Mouse (Mus musculus) left cerebral cortex, adult 2 months (tissue): ENCODE measurements around the gene Ap4b1. TPM values are rescaled to one million over a fixed set of nuclear protein-coding genes. Genes with fewer than 3 reads are reported as not detected.

ENCODE experiments used
- DNase-seq, 2 experiments: peaks; one replicate each; pipeline ENCODE4 v3.0.0; 2021 to 2022; ENCODE audit warnings: low spot score in 2 of 2, mixed read lengths in 1 of 2; ENCODE audit errors: extremely low spot score in 1 of 2
- H3K27ac ChIP-seq: fragments of 200-600 bp; 2 replicates; pipeline ENCODE4 v1.8.1; 2022
- H3K4me3 ChIP-seq: fragments of 200-600 bp; 2 replicates; pipeline ENCODE4 v1.8.1; 2022
- CTCF ChIP-seq: fragments of 200-600 bp; IDR thresholded peaks from 2 replicates; pipeline ENCODE4 v1.8.1; 2022; ENCODE audit warnings: antibody characterized with exemption, mild to moderate bottlenecking, moderate library complexity
- intact Hi-C: fragments of 180-260 bp; cut with DNase I; formaldehyde crosslinking; loops from one replicate; pipeline ENCODE4 v1.15.1; 2025
- long read RNA-seq, 2 experiments: library from polyadenylated mRNA; stranded (forward); transcript quantifications; one replicate each; pipeline ENCODE4 v2.0.0; 2021; ENCODE audit warnings: borderline mapping rate in 2 of 2
- total RNA-seq, 2 experiments: library from RNA; stranded (reverse); gene quantifications; 2 replicates each; pipeline ENCODE4 v1.2.3; 2021

Gene Ap4b1
- total RNA-seq = 10 to 100 TPM; 14.8 to 15.8 TPM
- long read RNA-seq, experiment 1, transcript Ap4b1-201 (10 exons, 2,799 nt) = major isoform, 14 of 15 reads
- long read RNA-seq, experiment 1, partial matches to known transcripts = 0 of 15 reads
- long read RNA-seq, experiment 1, other reads (novel, unspliced or antisense) = 0 of 15 reads
- long read RNA-seq, experiment 2, transcript Ap4b1-201 (10 exons, 2,799 nt) = major isoform, 7 of 9 reads
- long read RNA-seq, experiment 2, partial matches to known transcripts = 1 of 9 reads
- long read RNA-seq, experiment 2, other reads (novel, unspliced or antisense) = 1 of 9 reads

- TF ChIP-seq CTCF = no peak
- DNase-seq = peak; percentile 87 to 90
- Histone ChIP-seq H3K4me3 (peak within 1 kb of the TSS; percentile 77), H3K27ac (peak within 1 kb of the TSS; percentile 88)
- intact Hi-C loops = loop anchor here (1.0 to 5.0 kb wide), 4 partner anchors 18 to 158 kb away; partner anchors contain the start of genes Hipk1, Phtf1 and Rsbn1
Observed at GRCm38 (mm10) chr3:103808891-103809798, at the start of gene Ap4b1, which contains the start of the genes Dclre1b and Gm43064. Gene Ap4b1, plus strand, starts transcription at chr3:103809520. Gene Dclre1b, minus strand, starts transcription at chr3:103809444. Gene Gm43064, plus strand, starts transcription at chr3:103809573.

DNA sequence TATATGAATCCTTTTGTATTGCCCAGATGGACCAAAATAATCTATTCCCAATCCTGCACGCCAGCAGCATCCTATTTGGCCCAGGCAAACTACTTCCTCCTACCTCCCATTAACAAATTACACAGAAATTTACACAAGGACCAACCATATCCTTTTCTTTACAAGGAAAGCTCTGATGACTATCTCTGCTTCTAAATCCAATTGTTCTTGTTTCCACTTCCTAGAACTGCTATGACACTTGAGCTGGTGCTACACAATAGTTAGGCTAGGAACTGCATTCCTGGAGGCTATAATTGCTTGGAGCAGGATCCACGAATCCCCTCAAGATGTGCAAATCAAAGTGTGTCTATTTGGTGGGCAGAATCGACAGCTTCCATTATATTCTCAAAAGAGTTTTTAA, 42.5 kb upstream of the Ap4b1 start:
- no peak overlapping the region for H3K4me3 ChIP-seq
- H3K27ac ChIP-seq = no peak overlapping the region
- DNase-seq = no peak
- intact Hi-C loops = no loop called here
- TF ChIP-seq CTCF = no peak

DNA sequence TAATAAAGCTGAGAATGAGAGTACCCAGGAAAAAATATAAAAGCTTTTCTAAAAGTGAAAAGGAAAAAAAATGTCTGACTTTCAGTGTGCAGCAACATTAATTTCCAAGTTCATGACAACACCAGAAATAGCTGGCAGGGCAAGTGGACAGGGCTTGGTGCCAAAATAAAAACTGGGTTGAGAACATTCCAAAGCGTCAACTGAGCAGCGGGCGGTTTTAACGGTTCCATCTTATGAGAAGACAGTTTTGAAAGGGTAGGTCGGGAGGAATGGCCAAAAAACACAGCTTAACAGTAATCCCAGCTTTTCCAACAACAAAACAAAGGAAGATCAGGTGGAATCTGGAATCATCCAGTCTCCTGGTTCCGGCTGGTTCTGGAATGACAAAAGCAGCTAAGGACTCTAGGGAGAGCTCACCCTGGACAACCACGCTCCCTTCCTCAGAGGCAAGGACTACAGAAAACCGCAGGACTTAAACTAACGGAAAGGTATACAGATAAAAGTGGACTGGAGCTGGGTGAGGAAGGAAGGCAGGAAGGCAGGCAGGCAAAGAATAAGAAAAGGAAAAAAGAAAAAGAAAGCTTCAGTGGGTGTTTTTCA, 37.7 kb upstream of the Ap4b1 start:
- Histone ChIP-seq H3K27ac (peak overlapping the region; percentile 2; the same call in 1 of the 2 replicates), H3K4me3 (no peak overlapping the region)
- intact Hi-C loops = no loop called here
- no peak for DNase-seq
- no peak for TF ChIP-seq CTCF

GRCm38 (mm10) chr3:103772846-103773245, 36.5 kb upstream of the Ap4b1 start:
- DNase-seq = no peak
- intact Hi-C loops = no loop called here
- TF ChIP-seq CTCF = no peak
- no peak overlapping the region for H3K4me3 ChIP-seq
- H3K27ac ChIP-seq = peak overlapping the region; percentile 20; the same call in 1 of the 2 replicates

DNA sequence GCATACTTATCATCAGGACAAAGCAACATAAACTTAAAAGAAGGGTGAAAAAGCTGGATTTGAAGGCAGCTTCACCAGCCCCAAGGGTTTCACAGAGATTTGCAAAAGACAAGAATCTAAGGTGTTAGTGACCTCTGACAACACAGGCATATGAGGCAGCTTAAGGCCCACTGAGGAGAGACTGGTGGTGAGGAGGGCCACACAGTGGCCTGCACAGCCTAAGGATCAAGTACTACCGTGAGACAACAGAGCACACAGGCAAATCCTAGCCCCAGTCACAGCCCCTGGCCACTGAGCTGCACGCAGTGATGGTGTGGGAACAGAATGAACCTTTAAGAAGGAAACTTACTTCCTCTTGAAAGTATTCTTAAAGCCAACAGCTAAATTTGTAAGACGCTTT, 35.8 kb upstream of the Ap4b1 start:
- DNase-seq = no peak
- no peak for TF ChIP-seq CTCF
- Histone ChIP-seq H3K4me3 (no peak overlapping the region), H3K27ac (peak overlapping the region; percentile 20; the same call in 1 of the 2 replicates)
- intact Hi-C loops = no loop called here

DNA sequence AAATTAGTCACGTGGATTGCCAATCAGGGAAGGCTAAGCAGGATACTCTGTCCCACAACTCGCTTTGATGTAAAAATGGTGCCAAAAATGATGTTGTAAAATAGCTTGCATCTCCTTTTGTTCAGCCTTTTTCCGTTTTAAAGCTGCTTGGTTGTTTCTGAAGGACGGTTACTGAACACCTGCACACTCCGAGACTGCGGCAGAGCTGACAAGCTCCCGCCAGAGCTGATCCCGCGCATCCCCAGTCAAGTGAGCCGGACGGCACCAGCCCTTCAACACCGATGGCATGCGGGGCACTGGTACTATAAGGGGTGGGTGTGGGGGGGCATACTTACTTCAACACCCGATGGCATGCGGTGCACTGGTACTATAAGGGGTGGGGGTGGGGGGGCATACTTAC, 35.3 kb upstream of the Ap4b1 start:
- intact Hi-C loops = no loop called here
- no peak for DNase-seq
- no peak for TF ChIP-seq CTCF
- no peak overlapping the region for H3K27ac ChIP-seq
- H3K4me3 ChIP-seq = no peak overlapping the region

DNA sequence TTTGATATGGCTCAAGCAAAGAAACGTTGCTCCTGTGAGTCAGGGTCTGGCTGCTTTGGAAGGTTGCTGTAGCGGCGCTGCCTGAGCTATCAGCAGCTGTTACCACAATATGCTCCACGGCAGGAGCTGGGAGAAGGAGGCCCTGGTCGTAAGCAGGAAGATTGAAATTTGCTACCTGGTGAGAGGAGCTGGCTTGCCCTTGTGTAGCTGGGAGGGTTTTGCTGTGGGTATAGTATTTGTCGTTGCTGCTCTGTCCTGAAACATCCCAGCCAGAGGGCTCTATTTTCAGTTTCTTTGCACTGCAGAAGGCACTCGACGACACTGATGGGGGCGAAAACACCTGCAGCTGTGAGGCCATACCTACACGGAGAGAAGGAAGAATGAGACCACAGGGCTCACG, 31.4 kb upstream of the Ap4b1 start:
- TF ChIP-seq CTCF = no peak
- intact Hi-C loops = no loop called here
- no peak overlapping the region for H3K4me3 ChIP-seq
- DNase-seq = no peak
- H3K27ac ChIP-seq = no peak overlapping the region

DNA sequence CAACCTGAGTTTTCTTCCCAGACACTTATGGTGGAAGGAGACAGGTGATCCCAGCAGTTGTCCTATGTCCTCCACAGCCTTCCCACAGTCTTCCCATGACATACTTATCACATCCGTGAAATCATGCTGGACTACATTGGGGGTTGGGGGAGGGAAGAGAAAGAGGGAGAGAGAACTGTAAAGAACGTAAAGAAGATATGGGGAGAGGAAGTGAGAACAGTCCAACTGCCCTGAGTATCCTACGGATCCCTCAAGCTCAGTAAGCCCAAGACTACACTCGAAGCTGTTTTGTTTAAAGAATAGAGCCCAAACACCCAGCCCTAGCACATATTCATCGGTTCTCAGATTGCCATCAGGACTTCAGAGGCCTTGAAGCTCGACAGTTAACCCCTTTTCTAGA, 30.7 kb upstream of the Ap4b1 start:
- TF ChIP-seq CTCF = no peak
- Histone ChIP-seq H3K4me3 (no peak overlapping the region), H3K27ac (no peak overlapping the region)
- DNase-seq = no peak
- intact Hi-C loops = no loop called here

DNA sequence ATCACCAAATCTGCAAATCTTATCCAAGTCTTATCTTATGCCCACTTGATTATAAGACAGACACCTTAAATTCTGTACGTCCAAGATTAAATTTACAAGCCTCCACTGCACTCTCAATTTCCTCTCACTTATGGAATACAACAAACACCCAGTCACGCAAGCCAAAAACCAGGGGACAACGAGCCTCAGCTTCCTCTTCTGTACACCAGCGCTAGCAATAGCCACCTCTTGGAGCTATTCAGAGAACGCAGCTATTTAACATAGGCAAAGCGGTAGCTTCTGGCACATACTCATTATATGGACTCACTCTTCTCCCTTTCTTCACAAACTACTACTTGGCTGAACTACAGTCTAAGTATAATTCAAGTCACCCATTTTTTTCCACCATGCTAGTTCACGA, 30.1 kb upstream of the Ap4b1 start:
- H3K4me3 ChIP-seq = no peak overlapping the region
- H3K27ac ChIP-seq = no peak overlapping the region
- no peak for DNase-seq
- intact Hi-C loops = no loop called here
- TF ChIP-seq CTCF = no peak

DNA sequence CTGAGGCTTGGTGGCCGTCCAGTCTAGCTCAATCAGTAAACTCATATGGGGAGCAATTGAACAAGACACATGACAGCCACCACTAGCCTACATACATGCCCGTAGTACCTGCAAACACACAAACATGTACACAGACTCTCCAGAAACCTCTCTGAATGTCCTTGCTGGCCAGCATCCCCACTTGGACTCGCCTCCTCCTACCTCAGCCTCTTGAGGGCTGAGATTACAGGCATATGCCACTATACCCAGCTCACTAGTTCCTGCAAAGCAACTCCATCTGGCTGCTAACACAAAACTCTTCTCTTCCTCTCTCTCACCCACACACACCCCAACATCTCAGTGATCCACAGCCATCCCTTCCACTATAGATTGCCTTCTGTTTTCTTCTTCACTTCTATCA, 29.0 kb upstream of the Ap4b1 start:
- peak overlapping the region; percentile 10; the same call in 1 of the 2 replicates for H3K27ac ChIP-seq
- TF ChIP-seq CTCF = no peak
- intact Hi-C loops = no loop called here
- DNase-seq = no peak
- H3K4me3 ChIP-seq = no peak overlapping the region

DNA sequence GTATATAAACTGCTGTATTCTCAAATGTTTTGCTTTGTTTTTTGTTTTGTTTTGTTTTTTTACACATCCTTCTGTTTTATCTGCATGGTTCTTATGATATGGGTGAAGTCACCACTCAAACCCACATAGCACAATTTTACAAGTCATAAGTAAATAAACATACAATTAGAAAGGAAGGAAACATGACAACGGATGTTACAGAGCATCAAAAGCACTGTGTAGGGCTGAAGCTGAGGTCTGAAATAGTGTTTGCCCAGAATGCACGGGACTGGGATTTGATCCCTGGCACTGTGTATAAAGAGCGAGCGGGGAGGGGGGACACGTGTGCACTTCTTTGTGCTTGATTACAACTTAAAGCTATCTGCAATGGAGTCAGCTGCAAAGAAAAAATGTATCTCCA, 28.5 kb upstream of the Ap4b1 start:
- intact Hi-C loops = no loop called here
- H3K4me3 ChIP-seq = no peak overlapping the region
- DNase-seq = no peak
- H3K27ac ChIP-seq = peak overlapping the region; percentile 20; the same call in 1 of the 2 replicates
- no peak for TF ChIP-seq CTCF
